Mouse (Mus musculus): ENCODE measurements around the gene Scyl1.

Gene Scyl1

DNA sequence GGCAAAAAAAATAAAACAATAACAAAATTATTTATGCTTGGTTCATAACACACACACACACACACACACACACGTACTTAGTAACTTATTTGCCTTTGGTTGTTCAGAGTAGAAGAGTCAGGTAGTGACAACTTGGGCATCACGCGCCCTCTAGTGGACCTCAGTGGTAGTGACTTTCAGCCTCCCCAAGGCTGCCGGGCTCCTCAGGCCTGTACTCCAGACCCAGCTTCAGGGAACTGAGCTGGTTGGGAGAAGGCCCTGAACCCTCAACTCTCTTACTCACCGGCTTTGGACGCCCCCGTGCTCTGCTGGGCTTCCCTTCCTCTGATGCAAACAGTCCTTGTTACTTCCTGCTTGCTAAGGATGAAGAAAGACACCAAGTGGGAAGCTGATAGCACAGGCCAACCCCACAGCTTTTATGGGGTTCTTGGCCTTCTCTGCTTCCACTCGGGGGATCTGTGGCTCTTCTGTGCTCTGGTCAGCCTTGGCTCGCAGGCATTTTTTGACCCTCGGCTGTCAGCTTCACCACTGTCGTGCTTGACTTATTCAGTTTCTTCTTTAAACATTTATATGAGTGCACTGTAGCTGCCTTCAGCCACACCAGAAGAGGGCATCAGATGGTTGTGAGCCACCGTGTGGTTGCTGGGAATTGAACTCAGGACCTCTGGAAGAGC is 15.4 kb upstream of the Scyl1 start:
- DNase-seq, result peak; percentile 87 to 89

DNA sequence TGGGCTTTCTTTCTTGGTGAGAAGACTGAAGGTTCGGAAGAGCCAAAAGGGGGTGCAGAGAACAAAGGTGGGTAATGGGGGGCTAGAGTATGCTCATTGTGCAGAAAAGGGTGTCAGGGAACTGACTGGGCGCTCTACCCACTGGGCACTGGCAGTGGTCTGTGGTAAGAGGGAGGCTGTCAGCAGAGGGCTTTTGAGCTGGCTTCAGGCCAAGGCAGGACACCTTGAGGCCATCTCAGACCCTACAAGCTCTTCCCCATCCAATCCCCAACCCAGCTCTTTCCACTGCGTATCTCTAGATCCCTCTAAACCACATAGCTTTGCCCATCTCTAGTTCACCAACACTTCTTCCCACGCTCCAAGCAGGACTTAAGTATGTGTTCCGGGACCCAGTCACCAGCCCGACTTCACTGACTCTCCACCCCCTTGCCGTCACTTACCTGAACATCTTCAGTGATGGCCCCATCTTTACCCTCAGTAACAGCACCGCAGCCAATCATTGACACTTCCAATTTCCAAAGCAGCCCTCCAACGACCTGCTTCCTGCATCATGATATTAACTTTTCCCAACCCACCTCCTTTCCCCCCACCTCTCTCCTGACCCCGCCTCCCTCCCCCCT is 13.8 kb upstream of the Scyl1 start:
- no peak for DNase-seq

DNA sequence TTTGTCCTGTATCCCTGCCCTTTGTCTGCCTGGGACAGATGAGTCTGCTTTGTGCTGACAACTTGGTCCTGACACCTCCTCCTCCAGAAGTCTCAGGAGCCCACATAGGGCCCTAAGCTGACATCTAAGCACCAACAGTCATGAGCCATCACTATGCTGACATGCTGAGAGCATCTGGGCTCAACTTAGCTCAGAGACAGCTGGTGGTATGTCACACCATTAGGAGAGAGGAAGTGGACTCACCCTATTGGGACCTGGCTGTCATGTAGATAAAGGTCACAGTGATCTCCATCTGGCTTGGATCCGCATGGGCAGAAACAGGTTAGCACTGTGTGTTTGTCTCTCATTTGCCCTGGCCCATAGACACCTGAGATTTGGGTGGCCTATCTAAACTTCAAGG is 10.9 kb upstream of the Scyl1 start:
- DNase-seq, result no peak

DNA sequence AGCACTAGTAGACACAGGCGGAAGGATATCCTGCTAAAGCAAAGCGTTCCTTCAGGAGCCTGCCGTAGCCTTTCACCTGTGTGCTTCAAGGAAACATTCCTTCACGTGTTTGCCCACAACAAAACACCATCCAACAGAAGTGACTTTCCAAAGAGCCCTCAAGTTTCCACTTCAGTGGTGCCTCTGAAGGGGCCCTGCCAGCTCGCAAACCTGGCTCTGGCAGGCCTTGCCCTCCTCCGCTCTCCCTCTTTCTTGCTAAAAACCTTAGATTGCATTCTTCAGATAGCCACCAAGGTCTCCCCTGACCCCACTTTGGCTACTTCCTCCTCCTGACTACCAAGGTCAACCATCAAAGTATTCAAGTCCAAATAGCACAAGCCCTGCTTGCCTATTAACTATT is 10.3 kb upstream of the Scyl1 start:
- DNase-seq, result peak; percentile 83 to 89

DNA sequence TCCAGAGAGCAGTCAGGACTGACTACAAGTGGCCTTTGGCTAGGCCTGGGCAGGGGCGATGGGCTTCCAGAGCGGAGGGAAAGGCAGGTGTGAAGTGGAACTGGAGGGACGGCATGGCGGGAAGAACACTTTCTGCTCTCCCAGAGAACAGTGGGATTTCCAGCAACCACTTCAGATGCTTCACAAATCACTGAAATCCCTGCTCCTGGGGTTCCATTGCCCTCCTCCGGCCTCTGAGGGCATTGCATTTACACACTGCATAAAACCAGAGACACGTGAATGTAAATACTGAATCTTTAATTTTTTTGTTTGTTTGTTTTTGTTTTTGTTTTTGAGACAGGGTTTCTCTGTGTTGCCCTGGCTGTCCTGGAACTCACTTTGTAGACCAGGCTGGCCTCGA is 9.0 kb upstream of the Scyl1 start:
- peak in 1 of 2 experiments; percentile 51 for DNase-seq

DNA sequence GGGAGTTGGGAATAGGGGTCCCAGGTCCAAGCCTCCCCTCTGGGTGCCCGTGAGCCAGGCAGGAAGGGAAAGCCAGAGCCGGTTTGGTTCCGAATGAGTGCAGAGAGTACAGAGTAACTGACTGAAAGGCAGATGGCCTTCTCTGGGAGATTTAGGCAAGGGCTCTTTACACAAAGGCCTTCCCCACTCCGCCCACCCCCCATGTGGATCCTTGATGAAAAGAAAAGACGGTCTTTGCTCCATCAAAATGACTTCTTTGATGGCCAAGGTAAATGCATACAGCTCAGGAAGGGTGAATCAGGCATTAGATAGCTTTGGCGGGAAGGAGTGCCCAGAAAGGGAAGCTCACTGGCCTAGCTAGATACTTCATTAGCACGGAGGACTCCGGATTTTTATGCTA is 7.1 kb upstream of the Scyl1 start:
- DNase-seq, result no peak

DNA sequence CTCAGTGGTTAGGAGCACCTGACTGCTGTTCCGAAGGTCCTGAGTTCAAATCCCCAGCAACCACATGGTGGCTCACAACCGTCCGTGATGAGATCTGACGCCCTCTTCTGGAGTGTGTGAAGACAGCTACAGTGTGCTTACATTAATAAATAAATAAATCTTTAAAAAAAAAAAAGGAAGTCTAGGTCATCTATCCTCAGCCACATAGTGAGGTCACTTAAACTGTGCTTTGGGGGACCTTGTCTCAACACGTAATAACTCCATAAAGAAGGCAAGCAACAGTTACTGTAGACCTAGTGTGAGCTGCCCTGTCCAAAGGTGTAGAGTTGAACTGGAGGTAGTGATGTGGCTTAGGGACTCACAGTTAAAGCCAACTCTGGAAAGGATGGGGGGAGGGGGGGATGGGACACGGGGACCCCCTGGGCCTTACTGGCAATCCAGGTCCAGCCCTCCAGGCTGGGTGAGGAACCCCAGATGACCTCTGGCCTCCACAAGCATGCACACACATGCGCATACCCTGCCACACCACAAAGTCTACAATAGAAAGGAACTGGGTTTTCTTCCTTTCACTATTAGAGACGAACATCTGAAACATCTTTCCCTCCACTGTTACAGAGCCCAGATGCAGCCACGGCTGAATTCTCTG is 6.3 kb upstream of the Scyl1 start:
- DNase-seq, result no peak

DNA sequence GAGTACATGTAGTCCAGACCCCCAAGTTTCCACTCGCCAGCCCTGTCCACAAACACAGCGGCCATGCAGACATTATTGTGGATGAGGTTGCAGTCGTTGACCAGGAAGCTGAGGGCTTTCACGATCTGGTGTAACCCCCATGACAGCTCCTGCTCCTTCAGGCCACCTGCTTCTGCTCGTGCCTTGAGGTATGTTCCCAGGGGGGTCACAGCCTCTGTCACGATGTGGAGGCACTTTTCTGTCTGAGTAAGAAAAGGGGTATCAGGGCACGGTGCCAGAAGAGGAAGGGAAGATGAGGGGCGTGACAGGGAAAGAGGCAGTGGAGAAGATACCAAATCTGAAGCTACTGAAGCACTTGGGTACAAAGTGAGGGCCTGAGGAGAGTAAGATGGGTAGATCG is 908 bp downstream of the Scyl1 start:
- no peak for DNase-seq

DNA sequence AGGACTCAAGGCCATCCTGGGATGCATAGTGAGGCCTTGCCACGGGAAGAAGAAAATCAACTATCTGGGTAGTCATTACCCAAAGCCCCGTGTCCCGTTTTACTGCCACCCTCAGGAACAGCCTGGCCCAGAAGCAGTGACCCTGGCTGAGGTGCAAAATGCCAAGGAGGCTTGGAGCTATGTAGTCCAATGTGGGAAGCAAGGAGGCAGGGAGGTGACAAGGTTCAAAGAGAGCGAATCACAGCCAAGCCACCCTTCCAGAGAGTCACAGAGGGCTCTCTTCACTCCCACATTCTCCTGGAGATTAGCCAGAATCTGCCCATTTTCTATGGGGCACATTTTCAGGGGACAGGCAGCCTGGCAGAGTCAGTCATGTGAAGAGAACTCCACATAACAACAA is 3.9 kb downstream of the Scyl1 start:
- no peak for DNase-seq

DNA sequence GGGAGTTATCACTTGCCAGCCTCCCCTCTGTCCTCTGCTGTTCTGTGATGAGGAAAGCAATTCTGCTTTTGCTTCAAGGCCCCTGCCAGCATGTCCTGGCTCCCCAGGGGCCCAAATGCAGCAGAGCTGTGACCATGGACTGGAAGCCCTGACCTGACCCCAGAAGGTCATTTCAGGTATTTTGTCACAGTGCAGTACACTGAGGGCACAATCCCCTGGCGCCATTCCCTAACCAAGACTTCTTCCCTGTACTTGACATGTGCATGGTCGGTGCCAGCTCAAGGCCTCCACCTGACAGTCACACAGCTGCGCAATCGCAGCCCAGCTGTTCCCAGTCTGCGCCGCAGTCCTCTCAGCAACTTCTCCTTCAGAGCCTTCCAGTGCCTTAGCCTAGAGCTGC is 8.1 kb downstream of the Scyl1 start:
- no peak for DNase-seq

DNA sequence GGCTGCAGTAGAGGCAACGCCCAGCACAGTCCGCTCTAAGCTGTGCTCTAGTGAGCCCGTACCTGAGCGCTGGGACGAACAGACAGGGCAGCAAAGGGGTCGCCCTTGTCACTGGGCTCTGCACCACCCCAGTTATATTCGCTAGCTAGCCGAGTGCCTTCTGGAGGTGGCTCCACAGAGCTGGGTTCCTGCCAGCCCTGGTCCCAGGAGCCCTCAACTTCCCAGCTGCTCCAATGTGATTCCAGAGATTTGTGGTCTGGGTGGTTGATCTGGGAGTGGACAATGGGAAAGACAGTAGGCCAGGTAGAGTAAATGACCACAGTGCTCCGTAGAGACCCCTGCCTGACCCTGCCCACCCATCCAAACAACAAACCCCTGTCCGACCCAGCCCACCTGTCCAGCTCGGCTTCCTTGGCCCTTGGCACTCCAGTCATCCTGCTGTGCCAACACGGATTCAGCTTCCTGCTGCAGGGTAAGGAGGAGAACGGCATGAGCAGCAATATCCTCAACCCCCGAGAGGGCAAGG is 12.3 kb downstream of the Scyl1 start:
- DNase-seq, result no peak

DNA sequence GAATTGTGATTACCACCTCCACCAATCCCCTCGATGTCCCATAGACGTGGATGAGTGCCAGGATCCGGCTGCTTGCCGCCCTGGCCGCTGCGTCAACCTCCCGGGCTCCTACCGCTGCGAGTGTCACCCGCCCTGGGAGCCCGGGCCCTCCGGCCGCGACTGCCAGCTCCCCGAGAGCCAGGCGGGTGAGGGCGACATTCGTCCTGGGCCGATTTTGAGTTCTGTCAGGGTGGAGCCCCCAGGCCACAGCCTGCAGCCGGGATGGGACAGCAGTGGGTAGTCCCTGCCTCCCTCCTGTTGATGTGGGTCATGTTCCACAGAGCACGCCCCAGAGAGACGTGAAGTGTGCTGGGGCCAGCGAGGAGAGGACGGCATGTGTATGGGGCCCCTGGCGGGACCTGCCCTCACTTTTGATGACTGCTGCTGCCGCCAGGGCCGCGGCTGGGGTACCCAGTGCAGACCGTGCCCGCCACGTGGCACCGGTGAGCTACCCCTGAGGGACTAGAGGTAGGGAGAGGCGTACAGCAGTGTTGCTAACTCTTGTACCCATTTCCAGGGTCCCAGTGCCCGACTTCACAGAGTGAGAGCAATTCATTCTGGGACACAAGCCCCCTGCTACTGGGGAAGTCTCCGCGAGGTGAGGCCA is 14.1 kb downstream of the Scyl1 start:
- DNase-seq, result no peak

DNA sequence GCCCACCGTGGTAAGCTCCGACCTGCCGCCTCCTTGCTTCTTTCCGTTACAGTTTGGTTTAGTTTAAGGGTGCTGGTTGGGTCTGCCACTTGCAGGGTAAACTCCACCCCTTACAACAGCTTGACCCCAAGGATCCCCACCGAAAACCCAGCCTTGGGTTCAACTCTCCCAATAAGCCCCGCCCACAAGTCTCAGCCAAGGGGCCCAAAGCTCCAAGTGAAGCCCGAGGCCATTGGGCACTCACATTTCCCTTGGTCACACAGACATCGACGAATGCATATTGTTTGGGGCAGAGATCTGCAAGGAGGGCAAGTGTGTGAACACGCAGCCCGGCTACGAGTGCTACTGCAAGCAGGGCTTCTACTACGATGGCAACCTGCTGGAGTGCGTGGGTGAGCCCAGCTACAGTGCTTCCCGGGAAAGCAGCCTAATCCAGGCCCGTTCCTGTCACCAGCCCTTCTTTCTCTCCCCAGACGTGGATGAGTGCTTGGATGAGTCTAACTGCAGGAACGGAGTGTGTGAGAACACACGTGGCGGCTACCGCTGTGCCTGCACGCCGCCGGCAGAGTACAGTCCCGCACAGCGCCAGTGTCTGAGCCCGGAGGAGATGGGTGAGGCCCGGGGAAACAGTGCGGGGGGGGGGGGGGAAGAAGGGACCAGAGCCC is 14.8 kb downstream of the Scyl1 start:
- DNase-seq, result no peak

DNA sequence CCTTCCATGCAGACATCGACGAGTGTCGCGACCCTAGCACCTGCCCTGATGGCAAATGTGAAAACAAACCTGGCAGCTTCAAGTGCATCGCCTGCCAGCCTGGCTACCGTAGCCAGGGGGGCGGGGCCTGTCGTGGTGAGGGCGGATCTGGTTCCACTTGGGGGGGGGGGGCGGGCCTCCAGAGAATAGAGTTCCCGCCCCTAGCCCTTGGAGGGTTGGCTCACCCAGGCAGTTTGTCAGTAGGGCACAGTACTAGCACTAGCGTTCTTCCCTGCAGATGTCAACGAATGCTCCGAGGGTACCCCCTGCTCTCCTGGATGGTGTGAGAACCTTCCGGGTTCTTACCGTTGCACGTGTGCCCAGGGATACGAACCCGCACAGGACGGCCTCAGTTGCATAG is 19.5 kb downstream of the Scyl1 start:
- DNase-seq, result peak; percentile 55 to 65

DNA sequence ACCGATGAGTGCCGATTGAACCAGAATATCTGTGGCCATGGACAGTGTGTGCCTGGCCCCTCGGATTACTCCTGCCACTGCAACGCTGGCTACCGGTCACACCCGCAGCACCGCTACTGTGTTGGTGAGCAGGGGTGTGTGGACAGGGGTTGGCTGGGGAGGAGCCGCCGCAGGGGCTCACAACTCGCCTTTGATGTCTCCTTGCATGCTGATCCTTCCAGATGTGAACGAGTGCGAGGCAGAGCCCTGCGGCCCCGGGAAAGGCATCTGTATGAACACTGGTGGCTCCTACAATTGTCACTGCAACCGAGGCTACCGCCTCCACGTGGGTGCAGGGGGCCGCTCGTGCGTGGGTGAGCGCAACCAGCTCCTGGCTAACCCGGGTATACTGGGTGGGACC is 20.3 kb downstream of the Scyl1 start:
- DNase-seq, result no peak

DNA sequence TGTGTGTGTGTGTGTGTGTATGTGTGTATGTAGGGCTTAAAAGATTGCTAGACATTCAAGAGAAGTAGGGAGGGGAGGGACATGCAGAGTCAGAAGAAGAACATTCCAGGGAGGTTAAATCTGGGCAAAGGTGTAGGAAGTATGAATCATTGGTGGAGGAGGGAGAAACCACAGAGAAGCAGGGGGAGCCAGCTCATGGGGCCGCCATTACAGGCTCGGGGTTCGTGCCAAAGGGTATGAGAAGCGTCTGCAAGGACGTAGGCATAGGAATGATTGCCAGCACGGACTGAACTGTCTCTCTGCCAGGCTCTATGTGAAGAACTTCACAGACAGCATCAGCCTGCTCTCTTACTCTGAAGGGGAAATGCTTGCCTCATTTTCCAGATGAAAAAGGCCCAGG is 21.7 kb downstream of the Scyl1 start:
- DNase-seq, result no peak

DNA sequence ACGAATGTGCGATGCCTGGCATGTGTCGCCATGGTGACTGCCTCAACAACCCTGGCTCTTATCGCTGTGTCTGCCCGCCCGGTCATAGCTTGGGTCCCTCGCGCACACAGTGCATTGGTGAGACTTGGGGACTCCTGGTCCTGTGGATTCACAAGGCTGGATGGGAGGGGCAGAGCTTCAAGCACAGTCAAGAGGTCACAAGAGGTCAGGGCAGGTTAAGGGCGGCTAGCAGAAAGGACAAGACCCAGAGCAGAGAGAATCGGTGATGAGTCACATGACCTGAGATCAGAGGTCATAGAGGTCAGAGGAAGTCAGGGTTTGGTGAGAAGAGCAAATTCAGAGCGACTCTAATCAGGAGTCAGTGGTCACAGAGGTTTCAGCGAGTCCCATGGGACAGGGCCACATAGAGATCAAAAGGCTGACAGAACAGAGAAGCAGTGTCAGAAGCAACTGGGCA is 24.3 kb downstream of the Scyl1 start:
- DNase-seq, result no peak

DNA sequence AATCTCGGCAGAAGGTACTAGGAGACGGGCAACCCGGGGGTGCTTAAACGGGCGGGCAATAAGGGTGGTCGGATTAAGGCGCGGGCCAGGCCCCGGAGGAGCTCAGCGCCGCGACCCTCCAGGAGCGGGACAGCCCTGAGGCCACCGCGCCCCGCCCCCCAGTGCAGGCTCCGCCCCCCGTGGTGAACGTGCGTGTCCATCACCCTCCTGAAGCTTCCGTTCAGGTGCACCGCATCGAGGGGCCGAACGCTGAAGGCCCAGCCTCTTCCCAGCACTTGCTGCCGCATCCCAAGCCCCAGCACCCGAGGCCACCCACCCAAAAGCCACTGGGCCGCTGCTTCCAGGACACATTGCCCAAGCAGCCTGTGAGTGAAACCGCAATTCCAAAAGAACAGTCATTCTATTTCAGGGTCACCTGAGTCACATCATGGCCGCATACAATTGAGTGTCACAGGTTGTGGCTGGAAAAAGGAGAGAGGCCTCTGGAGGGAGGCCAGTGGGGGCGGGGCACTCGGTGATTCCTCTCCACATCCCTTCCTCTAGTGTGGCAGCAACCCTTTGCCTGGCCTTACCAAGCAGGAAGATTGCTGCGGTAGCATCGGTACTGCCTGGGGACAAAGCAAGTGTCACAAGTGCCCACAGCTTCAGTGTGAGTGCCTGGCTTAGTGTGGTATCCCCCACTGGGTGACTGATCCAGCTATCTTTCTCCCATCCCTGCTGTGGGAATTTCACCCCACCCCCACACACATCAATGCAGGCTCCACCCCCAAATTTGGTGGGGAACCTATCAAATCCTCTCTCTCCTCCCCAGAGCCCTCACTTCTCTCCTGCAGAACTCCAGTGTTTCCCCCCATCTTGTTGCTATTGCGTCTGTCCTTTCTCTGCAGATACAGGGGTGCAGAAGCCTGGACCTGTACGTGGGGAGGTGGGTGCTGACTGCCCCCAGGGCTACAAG is 25.2 kb downstream of the Scyl1 start:
- DNase-seq, result no peak

DNA sequence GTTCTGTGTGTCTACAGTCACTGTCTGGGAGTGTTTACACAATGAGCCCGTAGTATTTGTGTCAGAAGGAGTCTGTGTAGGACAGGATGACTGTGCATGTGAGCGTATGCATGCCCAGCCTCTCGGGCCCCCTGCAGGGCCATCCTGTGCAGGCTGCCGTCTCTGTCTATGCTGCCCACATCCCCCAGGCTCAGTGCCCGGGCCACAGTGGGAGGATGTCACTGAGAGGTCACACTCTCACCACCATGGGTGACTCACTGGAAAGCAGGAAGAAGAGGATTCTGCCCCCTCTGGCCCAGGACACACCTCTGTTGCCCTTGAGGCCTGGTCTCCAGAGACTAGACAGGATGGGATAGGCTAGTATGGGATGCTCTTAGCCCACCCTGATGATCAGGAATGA is 27.6 kb downstream of the Scyl1 start:
- peak in 1 of 2 experiments; percentile 11 for DNase-seq

DNA sequence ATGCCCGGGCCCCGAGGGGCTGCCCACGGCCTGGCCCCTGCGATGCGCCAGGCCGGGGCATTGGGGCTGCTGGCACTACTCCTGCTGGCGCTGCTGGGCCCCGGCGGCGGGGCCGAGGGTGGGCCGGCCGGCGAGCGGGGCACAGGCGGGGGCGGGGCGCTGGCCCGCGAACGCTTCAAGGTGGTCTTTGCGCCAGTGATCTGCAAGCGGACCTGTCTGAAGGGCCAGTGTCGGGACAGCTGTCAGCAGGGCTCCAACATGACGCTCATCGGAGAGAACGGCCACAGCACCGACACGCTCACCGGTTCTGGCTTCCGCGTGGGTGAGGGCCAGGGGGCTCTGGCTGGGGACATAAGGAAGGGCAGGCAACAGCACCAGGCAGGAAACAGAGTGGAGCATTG is 29.0 kb downstream of the Scyl1 start:
- DNase-seq, result no peak

DNA sequence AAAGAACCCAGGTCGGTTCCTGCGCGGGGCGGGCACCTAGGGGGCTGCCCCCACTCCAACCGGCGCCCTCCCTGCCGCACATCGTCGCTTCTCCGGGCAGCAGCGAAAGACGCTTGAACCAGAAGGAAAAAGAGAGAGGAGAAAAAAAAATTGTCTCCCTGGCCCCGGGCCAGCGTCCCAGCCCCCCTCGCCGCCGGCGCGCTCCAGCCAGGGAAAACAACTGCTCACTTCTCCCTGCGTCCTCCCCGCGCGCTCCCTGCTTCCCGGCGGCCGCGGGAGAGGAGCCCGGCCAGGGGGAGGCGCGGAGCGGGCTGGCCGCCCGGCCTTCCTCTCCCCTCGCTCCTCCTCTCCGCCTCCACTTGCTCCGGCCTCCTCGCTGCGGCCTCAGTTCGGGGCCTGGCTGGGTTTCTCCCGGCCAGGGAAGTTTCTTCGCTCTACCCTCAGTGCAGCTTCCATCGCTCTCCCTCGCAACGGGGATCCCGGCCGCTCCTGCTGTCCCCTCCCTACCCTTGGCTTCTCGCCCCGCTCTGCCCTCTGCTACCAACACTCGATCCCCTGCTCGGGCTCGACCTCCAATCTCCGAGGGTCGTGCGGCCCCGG is 29.5 kb downstream of the Scyl1 start:
- DNase-seq, result peak; percentile 79 to 84

All from lung, adult 18-20 months (tissue).